21 mouse cellular contexts compared by ENCODE assay signal in the genomic region with DNA sequence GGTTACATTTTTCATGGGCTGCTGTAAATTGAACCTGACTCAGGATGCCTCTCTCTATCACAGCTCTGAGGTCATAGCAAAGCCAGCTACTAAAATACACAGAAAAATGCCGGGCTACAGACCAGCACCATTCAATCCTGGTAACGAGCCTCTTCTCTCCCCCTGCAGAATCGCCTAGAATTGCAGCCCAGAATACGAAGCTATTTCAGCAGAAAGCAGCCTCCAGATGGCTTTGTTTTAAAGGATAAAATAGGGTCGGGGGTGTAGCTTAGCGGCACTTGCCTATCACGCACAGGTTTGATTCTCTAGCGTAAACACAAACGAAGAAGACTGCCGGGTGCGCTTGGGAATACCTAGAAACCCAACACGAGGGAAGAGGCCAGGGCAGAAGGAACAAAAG. TPM values are rescaled to one million over a fixed set of nuclear protein-coding genes. Genes with fewer than 3 reads are reported as not detected.
A peak's percentile ranks its signal among the peaks of the same experiment; 100 is the strongest.
DNase-seq lines count a peak whose midpoint lies in the region; ATAC-seq and TF ChIP-seq lines count a peak whose summit lies in the region.
"Had no signal": no experiment of that assay in that cellular context is flagged by ENCODE, and none has a peak within 500 bp of the region (broad histone marks: within the 10 kb centered on the region; RNA-seq: fewer than 3 reads in every experiment).

No protein-coding gene starts in this region.

- H3K36me3 ChIP-seq in forebrain, embryonic 14.5 days (ENCODE audit: control insufficient read depth, insufficient read depth, low read length) = no peaks in the 10 kb centered on the region
- H3K36me3 ChIP-seq in forebrain, embryonic 13.5 days (ENCODE audit: poor library complexity, severe bottlenecking) = no peaks in the 10 kb centered on the region
- H3K36me3 ChIP-seq in E14TG2a.4 (ENCODE audit: insufficient read depth, low read length) = peaks cover 23% of the 10 kb centered on the region
- no peaks in the 10 kb centered on the region for H3K36me3 ChIP-seq in forebrain, postnatal 0 days (ENCODE audit: insufficient read depth)
- H3K36me3 ChIP-seq: heart, embryonic 15.5 days had no signal

- H3K4me1 ChIP-seq in forebrain, embryonic 14.5 days (ENCODE audit: control insufficient read depth, insufficient read depth, low read length) = peaks cover 51% of the 10 kb centered on the region
- peaks cover 89% of the 10 kb centered on the region for H3K4me1 ChIP-seq in forebrain, embryonic 13.5 days
- H3K4me1 ChIP-seq in E14TG2a.4 (replicated peaks; ENCODE audit: low read depth, low read length) = peaks cover 88% of the 10 kb centered on the region
- peaks cover 36% of the 10 kb centered on the region for H3K4me1 ChIP-seq in forebrain, postnatal 0 days (ENCODE audit: insufficient read depth)

- DNase-seq in forebrain, embryonic 14.5 days (ENCODE audit: low spot score) = no peak
- no peak for DNase-seq in layer of hippocampus, adult 2 months (ENCODE audit: low spot score in 2 of 2)
- no peak for DNase-seq in layer of hippocampus, adult 9-10 months (ENCODE audit: low spot score)
- peak; percentile 58 for DNase-seq in forebrain, postnatal 0 days
- no peak for DNase-seq in ovary, postnatal 10 days (ENCODE audit: low spot score)
- no peak for DNase-seq in adrenal gland, postnatal 25 days
- DNase-seq: adrenal gland, postnatal 14 days; cerebellum, postnatal 10 days; kidney, postnatal 36 days; liver; lung, adult 2 months; right cerebral cortex, postnatal 25 days had no signal

- H3K9ac ChIP-seq in forebrain, embryonic 14.5 days (ENCODE audit: low read length) = 0 out of 2 replicates have a peak overlapping the region, but pooled peaks have one; percentile 29
- H3K9ac ChIP-seq in forebrain, embryonic 13.5 days = no peak overlapping the region
- no peak overlapping the region for H3K9ac ChIP-seq in forebrain, postnatal 0 days
- H3K9ac ChIP-seq: heart, embryonic 15.5 days had no signal

- H3K27me3 ChIP-seq in forebrain, embryonic 14.5 days (replicated peaks; ENCODE audit: control insufficient read depth, insufficient read depth, low read length) = no peaks in the 10 kb centered on the region
- H3K27me3 ChIP-seq in forebrain, embryonic 13.5 days = no peaks in the 10 kb centered on the region
- 0 out of 2 replicates have a peak, but pooled peaks cover 3% of the 10 kb centered on the region for H3K27me3 ChIP-seq in E14TG2a.4 (ENCODE audit: insufficient read depth, low read length)
- no peaks in the 10 kb centered on the region for H3K27me3 ChIP-seq in forebrain, postnatal 0 days (ENCODE audit: insufficient read depth, low read length)
- H3K27me3 ChIP-seq: CH12.LX; heart, embryonic 15.5 days had no signal

- H3K27ac ChIP-seq in forebrain, embryonic 14.5 days (ENCODE audit: low read depth, low read length) = peak overlapping the region; percentile 35
- no peak overlapping the region for H3K27ac ChIP-seq in forebrain, embryonic 13.5 days
- peak overlapping the region; percentile 71 for H3K27ac ChIP-seq in layer of hippocampus, adult 2 months
- H3K27ac ChIP-seq in forebrain, postnatal 0 days (ENCODE audit: low read depth, low read length) = peak overlapping the region; percentile 47
- H3K27ac ChIP-seq: heart, embryonic 15.5 days had no signal

- TF ChIP-seq CTCF in layer of hippocampus, adult 2 months (conservative IDR thresholded peaks at IDR 0.05) = no peak; the same call in 1 of the 2 replicates
- no peak for TF ChIP-seq CTCF in E14TG2a.4 (conservative IDR thresholded peaks at IDR 0.05; ENCODE audit: low read length)
- TF ChIP-seq CTCF in forebrain, postnatal 0 days (IDR thresholded peaks at IDR 0.05; ENCODE audit: low read depth) = peak; percentile 36

- H3K9me3 ChIP-seq in forebrain, embryonic 14.5 days (replicated peaks; ENCODE audit: control insufficient read depth, low read length) = no peaks in the 10 kb centered on the region
- no peaks in the 10 kb centered on the region for H3K9me3 ChIP-seq in forebrain, embryonic 13.5 days (replicated peaks)
- H3K9me3 ChIP-seq in E14TG2a.4 (ENCODE audit: low read length) = no peaks in the 10 kb centered on the region
- H3K9me3 ChIP-seq in forebrain, postnatal 0 days (ENCODE audit: low read length) = no peaks in the 10 kb centered on the region
- H3K9me3 ChIP-seq: heart, embryonic 15.5 days had no signal

- ATAC-seq in forebrain, embryonic 14.5 days = no peak
- ATAC-seq in forebrain, embryonic 13.5 days = no peak
- no peak for ATAC-seq in forebrain, postnatal 0 days

- H3K4me2 ChIP-seq in forebrain, embryonic 14.5 days (ENCODE audit: low read length) = 0 out of 2 replicates have a peak overlapping the region, but pooled peaks have one; percentile 9
- no peak overlapping the region for H3K4me2 ChIP-seq in forebrain, embryonic 13.5 days
- H3K4me2 ChIP-seq in forebrain, postnatal 0 days (ENCODE audit: low read depth) = peak overlapping the region; percentile 29
- H3K4me2 ChIP-seq: heart, embryonic 15.5 days had no signal

- no peak overlapping the region for H3K4me3 ChIP-seq in forebrain, embryonic 14.5 days (ENCODE audit: low read depth, low read length)
- no peak overlapping the region for H3K4me3 ChIP-seq in forebrain, embryonic 13.5 days
- no peak overlapping the region for H3K4me3 ChIP-seq in layer of hippocampus, adult 2 months
- peak overlapping the region; percentile 90 for H3K4me3 ChIP-seq in E14TG2a.4 (replicated peaks; ENCODE audit: low read length)
- no peak overlapping the region for H3K4me3 ChIP-seq in forebrain, postnatal 0 days (ENCODE audit: low read depth, low read length)
- H3K4me3 ChIP-seq: heart, embryonic 15.5 days had no signal

- WGBS in forebrain, embryonic 14.5 days = 46% methylated on average over 12 of the region's 12 CpGs
- WGBS in forebrain, embryonic 13.5 days = 46% methylated on average over 12 of the region's 12 CpGs
- 30% methylated on average over 12 of the region's 12 CpGs for WGBS in forebrain, postnatal 0 days

RNA-seq across cellular contexts. Expression of a gene that starts 4.3 kb away (rescaled TPM):
- polyA plus RNA-seq in forebrain, embryonic 14.5 days (2014; fragmentation: Nextera tagmentation; extraction: Ambion mirVana) = 47.1 and 57.5 TPM in 2 replicates
- polyA plus RNA-seq in forebrain, embryonic 13.5 days (2015; fragmentation: Nextera tagmentation; extraction: Ambion mirVana) = 34.5 and 38.7 TPM in 2 replicates
- total RNA-seq in layer of hippocampus, adult 2 months (2021) = 10 to 100 TPM; 66.6 to 76.8 TPM
- 47.5 and 66.5 TPM in 2 replicates for total RNA-seq in forebrain, postnatal 0 days (2014; rRNA removed)
- polyA plus RNA-seq in forebrain, postnatal 0 days (2015; fragmentation: Nextera tagmentation; extraction: Ambion mirVana) = 47.6 and 50.8 TPM in 2 replicates
- 43.3 and 47.7 TPM in 2 replicates for total RNA-seq in adrenal gland, postnatal 25 days (2021)

RNA-seq across cellular contexts. Expression of a gene that starts 43.0 kb away (rescaled TPM):
- 47.0 and 59.8 TPM in 2 replicates for polyA plus RNA-seq in forebrain, embryonic 14.5 days (2014; fragmentation: Nextera tagmentation; extraction: Ambion mirVana)
- polyA plus RNA-seq in forebrain, embryonic 13.5 days (2015; fragmentation: Nextera tagmentation; extraction: Ambion mirVana) = 38.7 and 45.2 TPM in 2 replicates
- total RNA-seq in layer of hippocampus, adult 2 months (2021) = 10 to 100 TPM; 24.3 to 24.9 TPM
- 35.0 and 47.2 TPM in 2 replicates for total RNA-seq in forebrain, postnatal 0 days (2014; rRNA removed)
- polyA plus RNA-seq in forebrain, postnatal 0 days (2015; fragmentation: Nextera tagmentation; extraction: Ambion mirVana) = 53.4 and 61.4 TPM in 2 replicates
- 9.6 and 10.2 TPM in 2 replicates for total RNA-seq in adrenal gland, postnatal 25 days (2021)

RNA-seq across cellular contexts. Expression of a gene that starts 43.1 kb away (rescaled TPM):
- polyA plus RNA-seq in forebrain, embryonic 14.5 days (2014; fragmentation: Nextera tagmentation; extraction: Ambion mirVana) = 12.3 and 14.2 TPM in 2 replicates
- 12.4 and 14.3 TPM in 2 replicates for polyA plus RNA-seq in forebrain, embryonic 13.5 days (2015; fragmentation: Nextera tagmentation; extraction: Ambion mirVana)
- 1 to 10 TPM; 5.1 TPM for total RNA-seq in layer of hippocampus, adult 2 months (2021)
- 5.7 and 6.0 TPM in 2 replicates for total RNA-seq in forebrain, postnatal 0 days (2014; rRNA removed)
- 12.9 and 13.1 TPM in 2 replicates for polyA plus RNA-seq in forebrain, postnatal 0 days (2015; fragmentation: Nextera tagmentation; extraction: Ambion mirVana)
- 5.5 and 7.6 TPM in 2 replicates for total RNA-seq in adrenal gland, postnatal 25 days (2021)

RNA-seq across cellular contexts. Expression of a gene that starts 57.1 kb away (rescaled TPM):
- not detected in 2 replicates for polyA plus RNA-seq in forebrain, embryonic 14.5 days (2014; fragmentation: Nextera tagmentation; extraction: Ambion mirVana)
- not detected in 2 replicates for polyA plus RNA-seq in forebrain, embryonic 13.5 days (2015; fragmentation: Nextera tagmentation; extraction: Ambion mirVana)
- not detected for total RNA-seq in layer of hippocampus, adult 2 months (2021)
- not detected in 2 replicates for total RNA-seq in forebrain, postnatal 0 days (2014; rRNA removed)
- polyA plus RNA-seq in forebrain, postnatal 0 days (2015; fragmentation: Nextera tagmentation; extraction: Ambion mirVana) = not detected in 2 replicates
- total RNA-seq in adrenal gland, postnatal 25 days (2021) = not detected in 2 replicates
- total RNA-seq: adrenal gland, postnatal 14 days; CH12.LX; gastrocnemius, adult 18-20 months; granulocyte monocyte progenitor cell, adult 5-6 weeks; left cerebral cortex, adult 18-20 months; megakaryocyte, adult 5-6 weeks had no signal
- polyA plus RNA-seq: heart, embryonic 15.5 days; intestine, embryonic 14.5 days; lung, adult 2 months had no signal

RNA-seq across cellular contexts. Expression of a gene that starts 57.1 kb away (rescaled TPM):
- 30.6 and 36.6 TPM in 2 replicates for polyA plus RNA-seq in forebrain, embryonic 14.5 days (2014; fragmentation: Nextera tagmentation; extraction: Ambion mirVana)
- 48.1 and 54.9 TPM in 2 replicates for polyA plus RNA-seq in forebrain, embryonic 13.5 days (2015; fragmentation: Nextera tagmentation; extraction: Ambion mirVana)
- total RNA-seq in layer of hippocampus, adult 2 months (2021) = 10 to 100 TPM; 13.2 to 13.4 TPM
- 27.1 and 27.7 TPM in 2 replicates for total RNA-seq in forebrain, postnatal 0 days (2014; rRNA removed)
- polyA plus RNA-seq in forebrain, postnatal 0 days (2015; fragmentation: Nextera tagmentation; extraction: Ambion mirVana) = 36.1 and 41.7 TPM in 2 replicates
- total RNA-seq in adrenal gland, postnatal 25 days (2021) = 14.7 and 22.7 TPM in 2 replicates
